ENCODE assay signal across 10 mouse cellular contexts in the genomic region with DNA sequence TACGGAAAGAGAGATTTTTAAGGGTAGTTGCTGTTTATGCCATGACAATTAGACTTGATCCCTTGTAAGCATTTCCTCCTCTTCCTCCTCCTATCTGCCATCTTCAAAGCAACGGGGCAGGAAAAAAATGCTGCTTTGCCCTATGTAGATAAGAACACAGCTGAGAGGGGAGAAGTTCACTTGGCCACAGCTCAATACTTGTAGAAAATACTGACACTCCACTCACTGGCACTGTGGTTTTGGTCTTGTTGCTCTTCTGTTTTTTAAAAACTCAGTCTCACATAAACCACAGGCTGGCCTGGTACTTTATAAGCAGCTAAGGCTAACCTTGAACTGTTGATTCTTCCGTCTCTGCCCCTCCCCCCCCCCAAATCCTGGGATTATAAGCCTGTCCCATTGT.
"Had no signal": no experiment of that assay in that cellular context is flagged by ENCODE, and none has a peak within 500 bp of the region (broad histone marks: within the 10 kb centered on the region; RNA-seq: fewer than 3 reads in every experiment).

No protein-coding gene starts in this region.

- H3K27ac ChIP-seq: limb, embryonic 13.5 days; midbrain, embryonic 12.5 days had no signal

- H3K9me3 ChIP-seq: limb, embryonic 13.5 days; midbrain, embryonic 12.5 days had no signal

- DNase-seq: left cerebral cortex, postnatal 4 days; lung, postnatal 10 days; right cerebral cortex, adult 18-20 months; right cerebral cortex, postnatal 25 days; thymus, adult 18-20 months had no signal

- H3K4me3 ChIP-seq: limb, embryonic 13.5 days; midbrain, embryonic 12.5 days had no signal

- ATAC-seq: midbrain, embryonic 16.5 days had no signal

- H3K4me2 ChIP-seq: limb, embryonic 13.5 days; liver, embryonic 11.5 days; lung, embryonic 14.5 days; midbrain, embryonic 12.5 days had no signal

- H3K9ac ChIP-seq: limb, embryonic 13.5 days; lung, embryonic 14.5 days; midbrain, embryonic 12.5 days had no signal

- H3K36me3 ChIP-seq: limb, embryonic 13.5 days; midbrain, embryonic 12.5 days had no signal
